Mouse (Mus musculus): ENCODE measurements around the gene Ebf1. TPM values are rescaled to one million over a fixed set of nuclear protein-coding genes. Genes with fewer than 3 reads are reported as not detected.

Ebf1 gene
- total RNA-seq, 2 experiments from 2014 or later = 36.1 to 53.0 TPM

DNA sequence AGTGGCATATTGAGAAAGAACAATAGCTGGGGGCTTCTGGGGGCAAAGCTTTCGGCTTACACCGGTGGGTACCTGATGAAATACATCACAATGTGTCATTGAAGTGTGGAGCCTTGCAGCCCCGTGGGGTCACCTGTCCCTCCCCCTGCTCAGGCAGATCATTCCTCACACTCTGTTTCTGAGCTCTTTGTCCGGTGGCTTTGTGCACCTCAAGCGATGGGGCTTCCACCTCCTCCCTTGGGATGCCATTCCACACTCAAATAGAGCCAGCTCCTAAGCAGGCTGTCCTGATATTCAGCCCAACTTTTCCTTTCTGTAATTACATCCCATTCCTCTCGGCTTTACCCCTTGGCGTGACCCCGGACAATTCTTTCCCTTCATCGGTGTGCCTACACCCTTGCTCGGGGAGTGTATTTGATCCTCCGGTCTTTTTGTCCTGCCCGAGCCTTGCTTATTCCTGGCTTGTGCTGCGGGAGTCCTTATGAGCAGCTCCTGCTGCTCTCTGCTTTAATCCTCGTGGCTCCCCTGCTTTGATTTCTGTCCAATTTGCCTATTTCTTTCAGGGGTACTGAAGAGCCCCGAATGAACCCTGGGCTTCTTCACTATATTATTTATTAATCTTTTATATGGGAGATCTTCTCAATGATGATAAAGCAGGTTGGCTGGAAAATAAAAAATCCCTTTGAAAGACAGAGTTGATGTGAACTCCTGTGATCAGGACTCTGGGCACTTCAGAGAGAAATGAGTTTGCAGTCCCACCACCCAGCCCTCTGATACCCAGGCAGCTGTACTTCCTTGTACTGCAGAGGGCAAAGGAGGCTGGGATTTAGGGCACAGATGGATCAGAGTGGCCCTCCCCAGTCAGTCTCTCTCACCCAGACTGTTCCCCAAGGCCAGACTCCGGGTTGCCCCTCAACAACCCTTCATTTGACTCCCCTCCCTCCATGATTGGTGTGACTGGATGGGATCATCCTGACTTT, 160.5 kb downstream of the Ebf1 start:
- DNase-seq = no peak

DNA sequence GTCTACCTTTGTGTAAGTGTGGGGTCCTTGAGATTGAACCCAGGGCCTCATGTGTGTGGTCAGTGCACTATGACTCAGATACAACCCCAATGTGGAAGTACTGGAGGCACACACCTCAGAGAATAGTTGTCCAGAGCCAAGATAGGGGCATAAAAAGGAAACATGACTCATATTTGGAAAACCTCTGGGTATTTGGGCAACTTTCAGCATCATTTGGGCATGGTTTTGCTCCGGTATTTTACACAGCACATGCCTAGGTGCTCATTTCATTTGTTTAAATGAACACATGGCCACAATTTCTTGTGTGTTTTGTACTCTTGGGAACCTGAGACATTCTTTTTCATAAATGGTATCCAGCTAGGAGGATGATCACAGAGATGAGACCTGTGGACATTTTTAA, 161.9 kb downstream of the Ebf1 start:
- DNase-seq = no peak

DNA sequence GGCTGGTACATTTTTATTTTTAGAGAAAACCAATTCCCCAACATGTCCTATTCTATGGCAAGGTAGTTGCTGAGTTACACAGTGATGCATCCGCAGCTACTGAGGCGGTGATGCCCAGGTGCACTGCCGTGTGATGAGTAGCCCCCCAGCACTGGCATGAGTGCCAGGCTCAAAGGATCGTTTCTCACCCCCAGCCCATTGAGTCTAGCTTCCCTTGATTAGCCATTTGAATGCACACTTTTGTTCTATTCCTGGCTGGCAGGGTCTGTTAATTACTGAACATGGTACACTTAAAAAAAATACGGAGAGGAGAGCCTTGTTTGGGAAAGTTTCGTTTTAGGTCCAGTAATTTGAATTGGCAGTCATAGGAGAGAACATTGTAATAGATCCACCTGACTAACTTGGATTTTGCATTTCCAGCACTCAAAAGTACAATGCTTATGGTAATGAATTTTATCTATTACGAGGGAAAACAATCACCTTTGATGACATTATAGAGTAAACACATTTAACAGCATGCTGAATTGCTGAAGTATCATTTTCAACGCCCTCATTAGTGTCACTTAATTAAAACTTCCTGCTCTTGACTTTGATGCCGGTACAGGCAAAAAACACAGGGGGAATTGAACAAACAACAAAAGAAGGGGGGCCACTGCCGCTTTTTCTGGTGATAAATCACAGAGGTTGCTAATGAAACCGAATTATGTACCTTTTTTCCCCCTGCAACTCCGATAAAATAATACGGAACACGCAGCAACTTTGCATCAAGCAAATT, 167.3 kb downstream of the Ebf1 start:
- no peak for DNase-seq

DNA sequence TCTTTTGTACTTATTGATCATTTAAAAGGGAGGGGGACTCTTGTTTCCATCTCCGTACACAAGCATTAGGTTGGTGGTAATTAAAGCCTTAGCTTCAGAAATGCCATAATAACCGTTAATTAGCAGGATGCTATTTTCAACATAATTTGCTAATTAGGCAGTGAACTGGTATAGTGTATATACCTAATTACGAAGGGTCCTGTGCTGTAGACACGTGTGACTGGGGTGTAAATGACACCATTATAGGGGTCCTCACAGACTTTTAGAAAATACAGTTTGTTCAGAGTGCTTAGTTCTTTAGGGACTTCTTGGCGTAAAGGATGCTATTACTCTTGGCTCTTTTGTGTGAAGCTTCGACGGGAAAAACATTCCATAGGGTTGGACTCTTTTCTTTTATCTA, 167.9 kb downstream of the Ebf1 start:
- DNase-seq = no peak

DNA sequence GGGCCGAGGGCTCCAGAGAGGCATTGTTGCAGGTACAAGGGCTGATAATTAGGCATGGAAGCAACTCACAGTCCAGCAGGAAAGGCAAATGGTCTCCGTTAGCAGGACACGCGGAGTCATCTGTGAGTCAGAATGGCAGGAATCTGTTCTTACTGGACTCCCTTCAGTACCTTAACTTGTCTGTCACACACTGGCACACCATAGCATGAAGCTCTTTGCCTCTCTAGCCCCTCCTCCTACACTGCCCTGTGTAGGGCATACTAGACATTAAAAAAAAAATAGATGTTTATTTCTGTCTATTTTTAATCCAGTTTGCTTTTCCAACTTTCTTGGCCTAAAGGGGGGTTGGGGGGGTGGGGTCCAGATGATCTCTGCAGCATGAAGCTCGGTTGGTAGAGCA, 168.4 kb downstream of the Ebf1 start:
- no peak for DNase-seq

DNA sequence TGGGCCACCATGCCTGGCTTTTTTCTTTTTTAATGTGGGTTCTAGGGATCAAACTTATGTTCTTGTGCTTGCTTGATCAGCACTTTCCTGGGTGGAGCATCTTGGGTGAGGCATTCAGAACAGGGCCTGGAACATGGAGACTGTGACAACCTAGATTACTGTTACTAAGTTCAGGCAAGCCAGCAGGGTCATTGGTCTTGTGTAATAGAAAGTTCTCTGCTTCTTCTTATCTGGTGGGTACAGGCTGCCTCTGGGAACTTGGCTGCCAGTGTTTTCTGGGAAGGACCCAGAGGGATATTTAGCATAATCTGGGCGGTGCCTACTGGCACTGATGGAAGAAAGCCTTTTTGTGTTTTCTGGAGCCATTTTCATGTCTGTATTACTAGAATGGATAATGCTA, 170.9 kb downstream of the Ebf1 start:
- DNase-seq = no peak

DNA sequence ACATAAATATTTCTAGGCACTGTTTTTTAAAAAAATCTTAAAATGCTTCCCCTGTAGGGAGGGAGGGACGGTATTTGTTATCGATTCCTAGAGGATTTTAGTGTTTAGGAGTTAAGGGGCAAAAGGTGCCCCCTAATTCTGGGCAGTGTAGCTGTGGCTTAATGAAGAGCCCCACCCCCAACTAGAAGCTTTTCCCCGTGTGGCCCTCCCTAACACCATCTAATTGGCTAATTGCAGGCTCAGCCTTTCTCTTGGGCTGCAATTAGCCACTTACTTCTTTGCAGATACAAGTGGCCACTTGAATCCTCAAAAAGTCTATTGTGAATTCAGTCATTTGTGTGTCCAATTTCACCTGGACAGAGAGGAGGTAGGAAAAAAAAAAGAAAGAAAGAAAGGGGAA, 175.7 kb downstream of the Ebf1 start:
- DNase-seq = no peak

DNA sequence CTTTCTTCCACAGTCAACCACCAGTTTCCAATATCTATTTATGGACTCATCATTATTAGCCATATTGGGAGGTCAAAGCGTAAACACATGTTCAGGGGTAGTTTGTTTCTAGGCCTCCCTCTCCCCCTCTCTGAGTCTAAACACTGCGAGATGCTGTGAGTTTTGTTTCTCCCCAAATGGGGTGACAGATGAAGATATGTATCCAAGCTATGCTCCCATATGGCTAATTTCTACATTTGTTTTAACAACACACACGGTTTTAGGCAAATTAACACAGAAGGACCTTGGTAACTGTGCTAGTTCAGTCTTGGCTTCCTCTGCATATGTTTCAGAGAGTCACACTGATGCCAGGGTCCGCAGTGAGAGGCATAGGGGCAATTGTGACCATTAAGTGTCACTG, 177.8 kb downstream of the Ebf1 start:
- DNase-seq = no peak

DNA sequence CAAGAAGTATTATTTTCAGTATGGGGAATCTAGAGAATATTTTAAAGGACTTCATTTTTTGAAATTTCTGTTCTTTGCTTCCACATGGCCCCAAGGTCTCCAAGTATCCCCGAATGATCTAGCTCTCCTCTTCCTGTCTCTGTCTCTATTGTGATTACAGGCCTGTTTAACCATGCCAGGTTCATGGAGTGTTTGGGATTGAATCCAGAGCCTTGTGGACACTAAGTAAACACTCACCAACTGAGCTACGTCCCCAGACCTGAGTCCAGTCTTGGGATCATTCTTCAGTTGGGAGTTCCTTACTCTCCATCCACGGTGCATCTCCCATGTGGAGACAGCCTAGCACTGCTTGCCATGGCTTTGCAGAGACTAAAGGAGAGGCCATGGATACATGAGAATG, 178.7 kb downstream of the Ebf1 start:
- no peak for DNase-seq

DNA sequence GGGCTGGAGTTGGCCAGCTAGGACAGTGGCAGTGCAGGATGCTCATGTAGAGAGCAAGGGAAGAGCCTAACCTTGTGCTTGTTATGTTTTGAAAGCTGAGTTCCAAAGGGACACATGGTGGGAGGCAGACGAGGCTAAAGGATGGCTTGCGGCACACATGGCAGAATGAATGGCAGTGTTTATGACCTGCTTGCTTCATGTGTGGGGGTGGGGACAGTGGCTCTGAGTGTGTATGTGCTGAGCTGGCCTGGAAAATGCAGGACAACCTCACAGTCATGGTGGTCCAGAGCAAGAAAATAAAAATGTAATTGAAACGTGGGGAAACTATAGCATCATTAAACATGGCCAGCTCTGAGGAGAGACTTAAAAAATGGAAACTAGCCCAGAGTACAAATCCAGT, 181.2 kb downstream of the Ebf1 start:
- no peak for DNase-seq

DNA sequence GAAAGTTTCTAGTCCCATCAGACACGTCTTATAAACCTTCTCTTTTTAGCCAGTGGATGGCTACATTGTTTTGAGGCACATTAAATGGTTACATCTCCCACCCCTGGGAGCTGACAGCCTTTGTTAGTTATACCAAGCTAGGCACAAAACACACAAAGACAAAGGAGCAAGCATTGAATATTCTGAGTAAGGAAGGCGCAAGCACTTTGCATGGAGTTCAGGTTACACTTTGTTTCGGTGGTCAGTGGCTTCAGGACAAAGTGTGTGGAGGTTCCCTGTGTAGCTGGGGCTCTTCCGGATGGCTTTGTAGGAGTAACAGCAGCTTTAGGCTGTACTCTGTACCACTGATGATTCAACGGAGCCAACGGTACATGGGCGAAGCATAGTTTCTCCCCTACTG, 186.9 kb downstream of the Ebf1 start:
- DNase-seq = no peak

DNA sequence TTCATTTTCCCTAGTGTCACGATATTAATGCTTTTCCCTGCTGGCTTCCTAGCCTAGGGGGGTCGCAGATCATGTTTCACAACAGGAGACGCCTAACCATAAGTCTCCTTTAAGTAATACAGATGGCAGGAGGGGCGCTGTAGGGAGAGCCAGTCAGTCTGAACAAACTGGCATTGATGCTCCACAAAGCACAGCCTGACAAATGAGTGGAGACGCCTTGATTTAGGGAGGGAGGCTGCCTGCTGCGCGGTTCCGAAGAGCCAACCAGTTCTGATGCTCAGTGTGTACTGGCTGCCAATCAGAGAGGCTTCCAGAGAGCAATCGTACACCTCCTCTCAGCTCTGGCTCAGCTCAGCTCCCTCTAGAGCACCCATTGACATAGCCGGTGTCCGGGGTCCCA, 189.5 kb downstream of the Ebf1 start:
- DNase-seq = no peak

DNA sequence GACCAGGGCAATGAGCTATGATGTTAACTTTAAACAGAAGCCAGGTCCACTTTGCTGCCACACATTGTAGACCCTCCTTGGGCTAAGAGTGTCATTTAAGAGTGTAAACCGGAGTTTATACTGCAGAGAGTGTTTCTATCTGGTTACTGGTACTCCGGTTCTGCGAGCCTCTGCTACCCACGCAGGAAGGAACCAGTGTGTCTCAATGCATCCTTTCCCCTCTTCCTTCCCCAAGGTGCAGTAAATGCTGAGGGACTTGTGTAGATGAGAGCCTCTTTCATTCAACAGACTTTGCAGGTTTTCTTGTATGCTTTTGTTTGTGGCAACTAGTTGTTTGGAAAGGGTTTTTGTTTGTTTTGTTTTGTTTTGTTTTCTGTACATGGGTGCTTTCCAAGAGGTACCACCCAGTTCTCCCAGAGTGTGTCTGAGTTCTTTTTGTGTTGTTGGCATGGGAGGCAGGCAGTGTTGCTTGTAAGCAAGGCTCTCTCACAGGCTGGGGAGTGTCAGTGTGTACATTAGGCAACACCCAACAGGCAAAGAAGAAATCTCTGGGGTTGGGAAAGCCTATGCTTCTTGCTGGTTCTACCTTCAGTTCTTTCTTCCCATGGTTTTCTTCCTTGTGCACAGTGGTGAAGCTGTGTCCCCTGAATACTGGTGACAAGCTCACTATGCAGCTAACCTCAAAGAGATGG, 191.9 kb downstream of the Ebf1 start:
- DNase-seq = no peak

DNA sequence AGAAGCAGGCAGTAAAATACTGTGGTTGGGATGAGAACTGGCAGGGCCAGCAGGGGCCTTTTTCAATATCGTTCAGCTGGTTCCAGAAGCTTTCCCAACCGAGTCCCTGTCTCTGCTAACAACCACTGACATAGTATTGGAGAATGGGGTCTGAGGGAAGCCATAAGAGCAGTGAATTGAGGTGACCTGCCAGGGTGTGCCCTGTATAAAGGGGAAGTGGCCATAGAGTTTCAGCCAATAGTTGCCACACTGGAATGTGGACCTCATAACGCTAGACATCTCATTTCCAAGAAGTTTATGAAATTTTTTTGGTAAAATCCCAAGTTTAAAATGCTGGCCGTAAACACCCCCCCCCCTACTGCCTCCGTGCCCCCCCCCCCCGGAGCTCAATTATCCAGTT, 193.9 kb downstream of the Ebf1 start:
- DNase-seq = no peak

DNA sequence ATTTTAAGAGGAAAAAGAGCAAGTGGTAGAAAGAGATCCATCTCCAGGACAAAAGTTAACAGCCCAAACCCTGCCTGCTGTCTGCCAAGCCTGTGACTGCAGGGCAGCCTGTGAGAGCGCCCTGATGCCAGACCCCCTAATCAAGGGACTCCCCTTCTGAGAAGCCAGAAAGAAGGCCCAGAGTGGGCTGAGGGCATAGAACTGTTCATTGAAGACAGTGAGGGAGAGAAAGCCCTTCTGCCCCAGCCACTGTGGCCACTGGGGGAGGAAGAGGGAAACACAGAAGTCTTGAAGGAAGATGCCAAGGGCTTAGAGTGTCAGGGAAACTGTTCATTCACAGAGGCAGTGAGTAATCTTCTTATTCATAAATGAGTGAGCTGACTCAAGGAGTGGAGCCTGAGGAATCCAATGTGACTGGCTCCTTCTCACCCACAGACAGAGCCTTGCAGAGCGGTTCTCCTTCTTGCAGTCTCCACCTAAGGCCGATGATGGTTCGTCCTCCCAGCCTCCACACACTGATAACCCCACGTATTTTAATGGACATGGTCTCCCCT, 195.2 kb downstream of the Ebf1 start:
- no peak for DNase-seq

DNA sequence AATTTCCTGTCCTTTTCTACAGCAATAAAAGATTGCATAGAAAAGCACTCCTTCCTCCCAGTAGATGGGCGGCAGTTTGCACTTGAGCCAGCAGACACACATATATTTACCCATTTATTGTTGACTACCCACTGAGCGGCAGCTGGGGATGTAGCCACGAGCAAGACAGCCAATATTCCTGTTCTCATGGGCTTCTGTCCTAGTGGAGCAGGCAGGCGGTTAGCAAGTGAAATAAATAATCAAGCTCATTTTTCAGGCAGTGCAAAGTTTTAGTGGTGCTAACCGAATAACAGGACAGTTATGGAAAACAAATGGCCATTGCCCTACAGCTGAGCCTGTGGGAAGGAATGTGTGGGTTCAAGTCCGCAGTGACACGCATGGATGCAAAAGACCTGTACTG, 196.4 kb downstream of the Ebf1 start:
- DNase-seq = no peak

DNA sequence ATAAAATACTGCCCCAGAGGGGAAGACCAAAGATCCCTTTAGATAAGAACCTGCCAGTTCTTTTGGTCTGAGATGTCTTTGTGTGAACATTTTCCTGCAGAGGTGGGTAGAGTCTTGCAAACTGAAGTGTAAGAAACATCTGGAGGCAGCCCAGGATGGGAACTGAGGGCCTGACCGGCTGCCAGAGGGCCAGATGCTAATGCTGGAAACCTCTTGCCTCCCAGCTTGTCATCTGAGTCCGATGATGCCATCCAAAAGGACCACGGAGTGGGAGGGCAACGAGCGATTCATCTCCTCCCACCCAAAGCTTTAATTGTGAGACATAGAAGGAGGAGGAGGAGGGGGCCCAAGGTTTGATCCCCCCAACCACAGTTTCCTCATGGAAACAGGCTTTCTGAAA, 197.7 kb downstream of the Ebf1 start:
- no peak for DNase-seq

DNA sequence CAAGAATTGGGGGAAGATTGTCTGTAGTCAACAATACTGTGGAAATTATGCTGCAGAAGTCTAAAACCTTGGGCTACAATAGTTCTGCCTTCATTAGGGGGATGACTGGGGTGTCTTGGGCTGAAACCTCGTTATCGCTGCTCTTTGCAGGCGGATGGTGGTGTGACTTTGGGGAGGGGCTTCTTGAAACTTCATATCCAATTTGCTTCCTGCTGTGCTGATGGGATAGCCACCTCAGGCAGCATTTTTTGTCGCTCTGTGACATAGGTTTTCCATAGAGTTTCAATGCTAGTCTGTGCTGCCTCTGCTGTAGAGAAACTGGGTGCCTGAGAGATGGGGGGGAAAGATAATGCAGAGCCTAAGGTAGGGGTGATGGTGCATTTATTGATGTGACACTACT, 198.9 kb downstream of the Ebf1 start:
- DNase-seq = no peak

DNA sequence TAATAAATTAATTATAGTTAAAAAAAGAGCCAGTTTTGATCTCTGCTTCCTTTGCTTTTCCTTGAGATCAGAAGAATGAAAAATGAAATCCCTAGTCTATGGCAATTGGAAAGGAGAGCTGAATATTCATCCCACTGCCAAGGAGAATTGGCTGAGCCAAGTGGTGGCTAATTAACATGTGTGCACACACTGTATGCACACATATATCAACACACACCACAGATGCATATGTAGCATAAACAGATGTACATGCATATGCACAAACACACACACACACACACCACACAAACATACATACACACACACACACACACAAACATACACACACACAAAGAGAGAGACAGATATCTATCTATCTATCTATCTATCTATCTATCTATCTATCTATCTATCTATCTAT, 205.2 kb downstream of the Ebf1 start:
- DNase-seq = no peak

DNA sequence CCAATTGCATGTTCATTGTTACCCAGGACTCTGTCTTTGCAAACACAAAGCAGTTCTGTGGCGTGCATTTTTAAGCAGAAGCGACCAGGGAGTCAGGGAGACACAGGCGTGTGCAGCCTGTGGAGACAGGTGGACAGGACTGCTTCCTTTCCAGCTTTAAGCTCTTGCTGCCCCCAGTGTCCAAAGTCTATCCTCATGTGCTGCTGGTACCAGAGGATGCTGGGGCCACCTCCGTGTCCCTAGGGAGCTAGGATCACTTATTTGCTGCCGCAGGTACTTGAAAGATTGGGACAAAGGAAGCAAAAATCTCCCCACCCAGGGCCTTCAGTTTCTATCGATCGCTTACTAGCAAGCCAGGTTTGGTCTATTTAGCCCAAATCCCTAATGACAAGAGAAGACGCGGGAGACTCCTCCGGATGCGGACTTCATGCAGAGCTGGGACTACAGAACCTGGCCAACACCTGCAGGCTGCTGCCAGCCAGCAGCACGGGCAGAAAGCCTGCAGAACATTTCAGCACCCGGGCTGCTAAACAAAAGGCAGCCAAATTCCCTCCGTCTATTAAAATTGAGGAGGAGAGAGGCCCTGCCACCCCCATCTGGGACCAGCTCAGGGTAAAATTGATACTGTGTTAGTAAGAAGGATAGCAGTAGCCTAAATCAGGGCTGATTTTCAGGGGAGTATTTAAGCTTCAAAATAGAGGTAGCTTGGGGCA, 215.3 kb downstream of the Ebf1 start:
- DNase-seq = no peak

DNA sequence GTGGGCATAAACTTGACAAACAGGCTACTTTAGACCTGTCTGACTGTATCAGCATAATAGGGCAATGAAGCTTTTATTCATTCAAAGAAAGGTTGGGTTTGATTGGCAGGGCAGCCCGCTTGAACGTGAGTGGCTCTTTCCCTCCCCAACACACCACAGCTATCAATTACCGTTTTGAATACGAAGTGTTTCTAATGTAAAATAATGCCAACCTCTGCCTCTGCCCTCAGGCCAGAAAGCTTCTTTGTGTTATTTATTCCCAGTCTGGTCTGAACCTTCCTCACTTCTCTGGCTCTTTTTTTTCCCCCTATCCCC, 215.8 kb downstream of the Ebf1 start:
- DNase-seq = no peak

DNA sequence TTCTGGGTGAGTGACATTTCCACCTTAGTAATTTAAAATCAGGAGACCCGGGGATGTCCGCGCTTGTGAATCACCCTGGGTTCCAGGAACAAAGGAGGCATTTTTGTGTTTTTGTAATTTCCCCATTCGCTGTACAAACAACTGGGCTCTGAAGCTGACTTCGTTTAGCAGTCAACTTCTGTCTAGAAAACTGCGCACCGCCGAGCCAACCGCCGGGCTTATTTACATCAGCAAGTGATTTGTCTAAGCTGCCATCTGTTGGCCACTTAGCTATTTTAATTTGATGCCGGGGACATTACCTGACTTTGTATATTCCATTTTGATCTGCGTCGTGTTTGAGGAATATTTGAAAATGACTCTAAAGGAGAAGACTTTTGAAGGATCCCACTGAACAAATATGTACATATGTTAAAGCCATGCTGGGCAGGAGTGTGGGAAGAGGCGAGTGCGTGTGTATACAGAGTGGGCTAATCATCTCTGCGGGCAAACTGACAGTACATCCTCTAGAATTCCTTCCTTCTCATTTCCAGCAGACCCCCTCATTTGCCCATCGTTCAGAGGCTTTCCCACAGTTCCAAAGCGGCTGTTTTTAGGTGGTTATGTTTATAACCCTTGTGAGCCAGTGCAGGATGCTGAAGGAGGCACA, 216.4 kb downstream of the Ebf1 start:
- DNase-seq = no peak
